Mouse (Mus musculus) right cerebral cortex, adult 18-20 months (tissue): ENCODE measurements around the gene Mcfd2.
A peak's percentile ranks its signal among the peaks of the same experiment; 100 is the strongest.
"Not testable (repeated sequence)": the region's sequence is repeated elsewhere in the genome, so short reads cannot be mapped to it uniquely, and the experiment has no call there.

Experiments
- DNase-seq: peaks from one replicate; pipeline ENCODE4 v3.0.0; 2022; ENCODE audit warnings: mixed read lengths

The Mcfd2 gene

GRCm38 (mm10) chr17:87265792-87266186, at the start of gene Mcfd2:
Mcfd2 (minus strand) TSS chr17:87265935.
- DNase-seq = peak; percentile 92

GRCm38 (mm10) chr17:87315021-87315531, 49.3 kb upstream of the Mcfd2 start:
- DNase-seq = peak; percentile 87

GRCm38 (mm10) chr17:87314530-87314946, 48.8 kb upstream of the Mcfd2 start:
- no peak for DNase-seq

- no peak for DNase-seq
These were observed 48.4 kb upstream of the Mcfd2 start for GRCm38 (mm10) chr17:87314121-87314520.

GRCm38 (mm10) chr17:87312924-87313870, 47.5 kb upstream of the Mcfd2 start:
- DNase-seq = no peak

GRCm38 (mm10) chr17:87312351-87312750, 46.6 kb upstream of the Mcfd2 start:
- no peak for DNase-seq

- no peak for DNase-seq
These were observed 44.8 kb upstream of the Mcfd2 start for GRCm38 (mm10) chr17:87310497-87310896.

- DNase-seq = no peak
These were observed 43.5 kb upstream of the Mcfd2 start for GRCm38 (mm10) chr17:87309073-87309788.

GRCm38 (mm10) chr17:87306746-87307145, 41.0 kb upstream of the Mcfd2 start:
- no peak for DNase-seq

GRCm38 (mm10) chr17:87305065-87305464, 39.3 kb upstream of the Mcfd2 start:
- DNase-seq = no peak

- no peak for DNase-seq
These were observed 38.6 kb upstream of the Mcfd2 start for GRCm38 (mm10) chr17:87304151-87304894.

GRCm38 (mm10) chr17:87302014-87302794, 36.5 kb upstream of the Mcfd2 start:
- no peak for DNase-seq

GRCm38 (mm10) chr17:87301607-87302006, 35.9 kb upstream of the Mcfd2 start:
- not testable (repeated sequence) for DNase-seq

- DNase-seq = no peak
These were observed 34.6 kb upstream of the Mcfd2 start for GRCm38 (mm10) chr17:87300340-87300739.

GRCm38 (mm10) chr17:87298944-87299343, 33.2 kb upstream of the Mcfd2 start:
- no peak for DNase-seq

- not testable (repeated sequence) for DNase-seq
These were observed 31.0 kb upstream of the Mcfd2 start for GRCm38 (mm10) chr17:87296701-87297100.

- no peak for DNase-seq
These were observed 30.0 kb upstream of the Mcfd2 start for GRCm38 (mm10) chr17:87295738-87296137.

GRCm38 (mm10) chr17:87293125-87293524, 27.4 kb upstream of the Mcfd2 start:
- DNase-seq = no peak

GRCm38 (mm10) chr17:87291782-87292181, 26.0 kb upstream of the Mcfd2 start:
- DNase-seq = no peak

GRCm38 (mm10) chr17:87291037-87291436, 25.3 kb upstream of the Mcfd2 start:
- no peak for DNase-seq

- no peak for DNase-seq
These were observed 23.6 kb upstream of the Mcfd2 start for GRCm38 (mm10) chr17:87289367-87289766.

GRCm38 (mm10) chr17:87288131-87288530, 22.4 kb upstream of the Mcfd2 start:
- no peak for DNase-seq
